Comparison of ENCODE assay signal across 14 mouse cellular contexts in the genomic region with DNA sequence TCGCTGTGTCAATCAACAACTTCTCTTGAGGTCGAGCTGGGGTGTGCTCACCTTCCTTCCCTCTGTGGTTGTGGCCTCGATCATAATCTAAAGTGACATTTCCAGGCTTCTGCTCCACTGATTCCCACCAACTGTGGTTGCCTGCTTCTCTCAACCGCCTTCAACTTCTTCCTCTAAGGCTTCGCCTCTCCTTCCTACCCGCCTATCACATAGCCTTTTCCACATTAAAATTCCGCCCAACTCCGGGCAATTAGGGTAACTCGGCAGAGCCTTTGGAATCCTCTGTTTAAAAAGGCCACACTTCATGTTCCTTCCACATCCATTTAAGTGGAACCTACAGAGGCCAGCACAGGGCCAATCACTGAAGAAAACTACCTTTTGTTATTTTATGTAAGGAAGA.
DNase-seq lines count a peak whose midpoint lies in the region; ATAC-seq lines count a peak whose summit lies in the region.
"Had no signal": no experiment of that assay in that cellular context is flagged by ENCODE, and none has a peak within 500 bp of the region (broad histone marks: within the 10 kb centered on the region; RNA-seq: fewer than 3 reads in every experiment).

No protein-coding gene starts in this region.

- no peaks in the 10 kb centered on the region for H3K36me3 ChIP-seq in kidney, embryonic 15.5 days
- H3K36me3 ChIP-seq in neural tube, embryonic 12.5 days = no peaks in the 10 kb centered on the region
- H3K36me3 ChIP-seq: embryonic facial prominence, embryonic 13.5 days had no signal

- peaks cover 39% of the 10 kb centered on the region for H3K4me1 ChIP-seq in kidney, embryonic 15.5 days
- peaks cover 21% of the 10 kb centered on the region for H3K4me1 ChIP-seq in neural tube, embryonic 12.5 days
- H3K4me1 ChIP-seq: megakaryocyte, embryonic 14.5 days had no signal

- H3K4me3 ChIP-seq in kidney, embryonic 15.5 days (replicated peaks) = no peak overlapping the region
- no peak overlapping the region for H3K4me3 ChIP-seq in neural tube, embryonic 12.5 days
- H3K4me3 ChIP-seq: embryonic facial prominence, embryonic 13.5 days; megakaryocyte, embryonic 14.5 days had no signal

- DNase-seq in embryo, embryonic 11 days = peak; percentile 55
- DNase-seq in embryo, embryonic 9.5 days (ENCODE audit: extremely low spot score) = no peak
- DNase-seq in kidney, postnatal 36 days = no peak
- DNase-seq in forelimb bud, embryonic 11.5 days (ENCODE audit: low read depth, low spot score) = peak; percentile 75
- DNase-seq in layer of hippocampus, adult 9-10 months (ENCODE audit: low spot score) = no peak
- no peak for DNase-seq in lung, postnatal 4 days
- DNase-seq: thymus, postnatal 4 days had no signal

- H3K9ac ChIP-seq in kidney, embryonic 15.5 days = no peak overlapping the region
- no peak overlapping the region for H3K9ac ChIP-seq in neural tube, embryonic 12.5 days
- H3K9ac ChIP-seq: embryonic facial prominence, embryonic 13.5 days; hindbrain, embryonic 14.5 days; liver, embryonic 14.5 days had no signal

- H3K4me2 ChIP-seq in kidney, embryonic 15.5 days = peak overlapping the region; percentile 41
- peak overlapping the region; percentile 7; the same call in 1 of the 2 replicates for H3K4me2 ChIP-seq in neural tube, embryonic 12.5 days (replicated peaks)
- H3K4me2 ChIP-seq: embryonic facial prominence, embryonic 13.5 days; hindbrain, embryonic 14.5 days had no signal

- no peaks in the 10 kb centered on the region for H3K9me3 ChIP-seq in kidney, embryonic 15.5 days (replicated peaks)
- H3K9me3 ChIP-seq in neural tube, embryonic 12.5 days = no peaks in the 10 kb centered on the region
- H3K9me3 ChIP-seq: embryonic facial prominence, embryonic 13.5 days had no signal

- 20% methylated on average over 9 of the region's 9 CpGs for WGBS in kidney, embryonic 15.5 days
- WGBS in neural tube, embryonic 12.5 days = 27% methylated on average over 9 of the region's 9 CpGs

- ATAC-seq in kidney, embryonic 15.5 days (replicated peaks; ENCODE audit: low FRiP score) = peak; percentile 33; the same call in 1 of the 2 replicates
- peak; percentile 61 for ATAC-seq in neural tube, embryonic 12.5 days (ENCODE audit: low FRiP score, low read depth)
- ATAC-seq: lung, postnatal 0 days had no signal

- H3K27me3 ChIP-seq in kidney, embryonic 15.5 days = peaks cover 12% of the 10 kb centered on the region; the same call in 1 of the 2 replicates
- H3K27me3 ChIP-seq in neural tube, embryonic 12.5 days (replicated peaks) = peaks cover 62% of the 10 kb centered on the region
- H3K27me3 ChIP-seq: embryonic facial prominence, embryonic 13.5 days; megakaryocyte, embryonic 14.5 days had no signal

- peak overlapping the region; percentile 79 for H3K27ac ChIP-seq in kidney, embryonic 15.5 days
- no peak overlapping the region for H3K27ac ChIP-seq in neural tube, embryonic 12.5 days
- H3K27ac ChIP-seq: embryonic facial prominence, embryonic 13.5 days; hindbrain, embryonic 14.5 days; liver, embryonic 14.5 days had no signal

Comparison
In these comparisons a context has a peak if more than half of its experiments do, and no peak if none do; other contexts are left out.
1. DNase-seq: peak in embryo, embryonic 11 days (single experiment) and forelimb bud, embryonic 11.5 days (single experiment); none in embryo, embryonic 9.5 days (single experiment), kidney, postnatal 36 days (0 of 2), layer of hippocampus, adult 9-10 months (single experiment) and lung, postnatal 4 days (0 of 2).